Mouse (Mus musculus) ES-E14 (cell line): ENCODE measurements around the gene Esyt1. TPM values are rescaled to one million over a fixed set of nuclear protein-coding genes. Genes with fewer than 3 reads are reported as not detected.

ENCODE experiments used
- DNase-seq: peaks from one replicate; pipeline ENCODE4 v3.0.0-alpha.2; 2013; ENCODE audit warnings: low read depth, low spot score
- H3K27ac ChIP-seq: 2 replicates; pipeline ENCODE4 v1.5.1; 2012; ENCODE audit warnings: low read depth, mild to moderate bottlenecking, low read length, moderate library complexity, mixed read lengths; ENCODE audit not compliant: poor library complexity, insufficient read depth, severe bottlenecking
- H3K36me3 ChIP-seq: 2 replicates; pipeline ENCODE4 v1.6.1; 2012; ENCODE audit warnings: mild to moderate bottlenecking, low read length, moderate library complexity, mixed read lengths; ENCODE audit not compliant: control insufficient read depth, poor library complexity, insufficient read depth, severe bottlenecking
- H3K4me1 ChIP-seq, 2 experiments: fragments of 150-350 bp in 1 of 2; sonication (generic) in 1 of 2; 2 replicates each; pipeline ENCODE4 v1.6.1; 2012; ENCODE audit warnings: low read length in 2 of 2, mild to moderate bottlenecking in 1 of 2, mixed read lengths in 1 of 2; ENCODE audit not compliant: control insufficient read depth in 2 of 2, insufficient read depth in 2 of 2, poor library complexity in 1 of 2
- H3K4me3 ChIP-seq, 2 experiments: fragments of 150-350 bp in 1 of 2; sonication (generic) in 1 of 2; 2 replicates each; pipeline ENCODE4 v1.5.1; 2012; ENCODE audit warnings: low read length in 2 of 2, low read depth in 1 of 2, mild to moderate bottlenecking in 1 of 2, mixed read lengths in 1 of 2; ENCODE audit not compliant: insufficient read depth in 1 of 2, poor library complexity in 1 of 2, severe bottlenecking in 1 of 2
- H3K9ac ChIP-seq: 2 replicates; pipeline ENCODE4 v1.6.1; 2012; ENCODE audit warnings: low read depth, mild to moderate bottlenecking, low read length, mixed read lengths; ENCODE audit not compliant: poor library complexity, insufficient read depth, severe bottlenecking
- H3K9me3 ChIP-seq: fragments of 150-350 bp; sonication (generic); 2 replicates; pipeline ENCODE4 v1.6.1; 2012; ENCODE audit warnings: low read depth, mild to moderate bottlenecking, low read length; ENCODE audit not compliant: control insufficient read depth, insufficient read depth
- CHD2 ChIP-seq: IDR thresholded peaks from 2 replicates; pipeline ENCODE4 v1.6.1; 2014; ENCODE audit warnings: mild to moderate bottlenecking, low read depth, low read length, inconsistent platforms
- HCFC1 ChIP-seq: IDR thresholded peaks from 2 replicates; pipeline ENCODE4 v1.6.1; 2012; ENCODE audit warnings: low read length, inconsistent platforms, borderline replicate concordance; ENCODE audit not compliant: insufficient read depth
- MAFK ChIP-seq: IDR thresholded peaks from 2 replicates; pipeline ENCODE4 v1.6.1; 2014; ENCODE audit warnings: mild to moderate bottlenecking, low read depth, low read length, inconsistent platforms; ENCODE audit not compliant: insufficient read depth
- ZC3H11A ChIP-seq: IDR thresholded peaks from 2 replicates; pipeline ENCODE4 v1.6.1; 2012; ENCODE audit warnings: low read depth, mild to moderate bottlenecking, inconsistent platforms, low read length, borderline replicate concordance
- ZNF384 ChIP-seq: IDR thresholded peaks from 2 replicates; pipeline ENCODE4 v1.6.1; 2012; ENCODE audit warnings: low read depth, low read length, inconsistent platforms
- in situ Hi-C, 2 experiments: fragments of 600-800 bp; cut with MboI; formaldehyde crosslinking; loops; one replicate each; pipeline ENCODE4 v1.15.1; 2025; ENCODE audit warnings: low sequenced_read_pairs in 2 of 2, inconsistent platforms in 1 of 2; ENCODE audit not compliant: unreplicated experiment in 2 of 2
- total RNA-seq: library from RNA; depleted of rRNA; stranded (reverse); fragments of 300-350 nt; gene quantifications from 2 replicates; pipeline ENCODE4 v1.2.3, GENCODE M21; 2012

Esyt1 gene
- total RNA-seq, 1 experiment, result 62.7 TPM

DNA sequence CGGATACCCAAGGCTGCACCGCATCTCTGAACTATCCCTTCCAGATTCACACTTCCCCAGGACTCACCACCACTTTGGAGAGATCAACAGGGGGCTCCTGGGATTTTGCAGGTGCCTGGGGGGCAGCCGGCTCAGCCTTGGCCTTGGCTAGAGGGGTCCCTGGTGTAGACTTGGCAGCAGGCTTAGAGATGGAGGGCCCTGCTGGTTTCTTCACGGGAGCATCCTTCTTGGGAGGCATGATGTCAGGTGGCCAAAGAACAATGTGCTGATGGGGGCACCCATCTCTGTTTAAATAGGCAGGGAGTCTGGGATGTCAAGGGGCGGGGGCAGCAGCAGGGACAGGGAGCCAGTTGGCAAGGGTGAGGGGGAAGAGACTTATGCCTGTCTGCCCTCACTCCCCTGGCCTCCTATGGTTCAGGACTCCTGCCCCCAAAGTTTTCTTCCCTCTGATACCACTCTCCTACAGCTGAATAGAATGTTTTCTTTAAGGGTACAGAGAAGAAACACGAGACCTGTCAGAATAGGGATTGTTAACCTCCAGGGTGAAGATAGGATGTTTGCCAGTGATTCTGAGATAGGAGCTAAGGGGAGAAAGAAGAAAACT, 28.4 kb downstream of the Esyt1 start:
- in situ Hi-C loops, result no loop called here
- H3K9ac ChIP-seq, result no peak overlapping the region
- TF ChIP-seq CHD2, result no peak
- no peak for TF ChIP-seq ZC3H11A
- TF ChIP-seq ZNF384, result no peak
- TF ChIP-seq MAFK, result no peak
- no peak for TF ChIP-seq HCFC1
- no peak for DNase-seq
- H3K4me3 ChIP-seq, result no peak overlapping the region
- no peak overlapping the region for H3K27ac ChIP-seq
- H3K36me3 ChIP-seq, result peaks cover 3% of the 10 kb centered on the region; the same call in 1 of the 2 replicates
- H3K4me1 ChIP-seq, result peaks cover 0 to 10% of the 10 kb centered on the region in 2 experiments; a peak in 2 of 4 replicates
- H3K9me3 ChIP-seq, result no peaks in the 10 kb centered on the region

- H3K4me3 ChIP-seq, result no peak overlapping the region
- peaks cover 10% of the 10 kb centered on the region for H3K36me3 ChIP-seq
- H3K9ac ChIP-seq, result no peak overlapping the region
- no peaks in the 10 kb centered on the region for H3K9me3 ChIP-seq
- H3K4me1 ChIP-seq, result peaks cover 2 to 15% of the 10 kb centered on the region in 2 experiments; a peak in 3 of 4 replicates
- no peak overlapping the region for H3K27ac ChIP-seq
- in situ Hi-C loops, result no loop called here
- TF ChIP-seq ZC3H11A (no peak), MAFK (no peak), ZNF384 (no peak), HCFC1 (no peak)
- no peak for DNase-seq
These were observed 29.1 kb downstream of the Esyt1 start for GRCm38 (mm10) chr10:128496509-128497077.

GRCm38 (mm10) chr10:128495903-128496302, 29.8 kb downstream of the Esyt1 start:
- Histone ChIP-seq H3K27ac (no peak overlapping the region), H3K4me1 (peaks cover 2 to 22% of the 10 kb centered on the region in 2 experiments; a peak in 3 of 4 replicates)

DNA sequence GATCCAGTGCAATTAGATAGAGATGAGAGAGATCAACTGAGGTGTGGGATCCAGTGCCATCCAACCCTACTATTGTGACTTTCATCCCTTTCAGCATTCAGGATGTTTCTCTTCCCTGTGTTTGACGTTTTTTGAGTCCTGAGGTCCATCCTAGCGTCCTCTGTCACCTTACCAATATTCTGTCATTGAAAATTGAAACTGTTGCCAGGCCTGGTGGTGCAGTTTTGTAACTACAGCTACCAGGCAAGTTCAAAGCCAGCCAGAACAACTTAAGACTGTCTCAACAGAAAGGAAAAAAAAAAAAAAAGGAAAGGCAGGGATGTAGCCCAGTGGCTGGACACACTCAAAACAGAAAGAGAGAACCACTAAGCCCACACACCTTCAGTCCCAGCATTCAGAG, 30.4 kb downstream of the Esyt1 start:
- in situ Hi-C loops, result no loop called here
- Histone ChIP-seq H3K27ac (no peak overlapping the region), H3K9me3 (no peaks in the 10 kb centered on the region), H3K4me3 (peak overlapping the region in 1 of 2 experiments; percentile 85; a peak in 1 of 4 replicates), H3K36me3 (peaks cover 22% of the 10 kb centered on the region), H3K4me1 (peaks cover 2 to 23% of the 10 kb centered on the region in 2 experiments; a peak in 3 of 4 replicates), H3K9ac (no peak overlapping the region)
- DNase-seq, result no peak
- TF ChIP-seq ZC3H11A, result no peak
- TF ChIP-seq MAFK, result no peak
- no peak for TF ChIP-seq HCFC1
- 0 out of 2 replicates have a peak, but pooled peaks have one; percentile 11 for TF ChIP-seq ZNF384
- no peak for TF ChIP-seq CHD2

More at GRCm38 (mm10) chr10:128495903-128496302, 29.8 kb downstream of the Esyt1 start:
- no peak overlapping the region for H3K4me3 ChIP-seq
- in situ Hi-C loops, result no loop called here
- H3K9me3 ChIP-seq, result no peaks in the 10 kb centered on the region
- peaks cover 17% of the 10 kb centered on the region for H3K36me3 ChIP-seq
- no peak for DNase-seq
- H3K9ac ChIP-seq, result no peak overlapping the region
- no peak for TF ChIP-seq ZC3H11A
